Mouse (Mus musculus) ES-E14 (cell line): ENCODE data around the gene Chst15.

ENCODE experiments used
- HCFC1 ChIP-seq: IDR thresholded peaks from 2 replicates; pipeline ENCODE4 v1.6.1; 2012; ENCODE audit warnings: low read length, inconsistent platforms, borderline replicate concordance; ENCODE audit not compliant: insufficient read depth
- MAFK ChIP-seq: IDR thresholded peaks from 2 replicates; pipeline ENCODE4 v1.6.1; 2014; ENCODE audit warnings: mild to moderate bottlenecking, low read depth, low read length, inconsistent platforms; ENCODE audit not compliant: insufficient read depth
- ZC3H11A ChIP-seq: IDR thresholded peaks from 2 replicates; pipeline ENCODE4 v1.6.1; 2012; ENCODE audit warnings: low read depth, mild to moderate bottlenecking, inconsistent platforms, low read length, borderline replicate concordance

DNA sequence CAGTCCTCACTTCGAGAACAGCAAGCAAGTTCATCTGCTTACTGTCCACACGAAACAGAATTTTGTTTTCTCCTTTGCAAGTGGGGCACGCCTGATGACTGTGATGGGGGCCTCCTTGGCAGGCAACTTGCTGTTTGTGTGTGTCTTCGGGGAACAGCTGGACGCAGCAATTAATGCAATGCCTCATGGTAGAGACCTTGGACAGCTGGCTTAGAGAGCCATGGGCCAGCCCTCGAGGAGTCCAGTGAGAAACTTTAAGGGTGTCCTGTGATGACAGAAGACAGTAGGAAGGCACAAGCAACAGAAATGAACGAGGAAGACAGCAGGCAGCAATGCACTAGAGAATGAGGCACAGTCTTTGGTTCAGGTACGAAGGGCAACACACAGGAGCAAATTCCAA lies 46.7 kb downstream of the Chst15 start:
- no peak for TF ChIP-seq MAFK
- TF ChIP-seq ZC3H11A, result no peak
- TF ChIP-seq HCFC1, result no peak
